8 mouse cellular contexts compared by ENCODE assay signal in genomic region chr3:87906981-87907857, GRCm38 (mm10). TPM values are rescaled to one million over a fixed set of nuclear protein-coding genes. Genes with fewer than 3 reads are reported as not detected.
DNase-seq lines count a peak whose midpoint lies in the region; ATAC-seq and TF ChIP-seq lines count a peak whose summit lies in the region.

No protein-coding gene starts in this region.

- H3K27me3 ChIP-seq in cerebellum, adult 2 months (ENCODE audit: control insufficient read depth, insufficient read depth, low read length) = no peaks in the 10 kb centered on the region
- no peaks in the 10 kb centered on the region for H3K27me3 ChIP-seq in heart, embryonic 14.5 days (ENCODE audit: control insufficient read depth, insufficient read depth, low read length)
- no peaks in the 10 kb centered on the region for H3K27me3 ChIP-seq in midbrain, embryonic 10.5 days (ENCODE audit: low read depth, poor library complexity, severe bottlenecking)

- peak; percentile 51 to 55 for DNase-seq in cerebellum, adult 2 months
- no peak for DNase-seq in cerebellum, postnatal 4 days (ENCODE audit: low spot score in 2 of 2)
- DNase-seq in ES-CJ7 (ENCODE audit: low read depth, low spot score) = peak; percentile 67
- peak; percentile 59 for DNase-seq in embryo, embryonic 11 days
- peak; percentile 43 to 77 for DNase-seq in kidney, postnatal 25 days
- DNase-seq in midbrain, embryonic 10.5 days (ENCODE audit: low spot score) = peak; percentile 47
- peak; percentile 32 for DNase-seq in thymus, postnatal 0 days (ENCODE audit: low spot score)

- peak overlapping the region; percentile 86 for H3K4me2 ChIP-seq in heart, embryonic 14.5 days (ENCODE audit: low read length)

- peak overlapping the region; percentile 98 for H3K4me3 ChIP-seq in cerebellum, adult 2 months (replicated peaks; ENCODE audit: insufficient read depth, low read depth, low read length)
- H3K4me3 ChIP-seq in heart, embryonic 14.5 days (ENCODE audit: control insufficient read depth in 1 of 2, insufficient read depth in 1 of 2, low read depth in 1 of 2, low read length in 2 of 2) = peak overlapping the region; percentile 89 to 100
- peak overlapping the region; percentile 80 for H3K4me3 ChIP-seq in midbrain, embryonic 10.5 days

- no peak for TF ChIP-seq POLR2A in cerebellum, adult 2 months (IDR thresholded peaks at IDR 0.05; ENCODE audit: borderline replicate concordance, insufficient read depth, low read length)

- peaks cover 25% of the 10 kb centered on the region for H3K4me1 ChIP-seq in cerebellum, adult 2 months (ENCODE audit: control insufficient read depth, insufficient read depth, low read length)
- H3K4me1 ChIP-seq in heart, embryonic 14.5 days (ENCODE audit: control insufficient read depth in 2 of 2, insufficient read depth in 2 of 2, low read length in 2 of 2) = peaks cover 26 to 41% of the 10 kb centered on the region in 2 experiments
- peaks cover 61% of the 10 kb centered on the region for H3K4me1 ChIP-seq in midbrain, embryonic 10.5 days

- peak overlapping the region; percentile 99 for H3K27ac ChIP-seq in cerebellum, adult 2 months (ENCODE audit: insufficient read depth, low read length)
- H3K27ac ChIP-seq in heart, embryonic 14.5 days (replicated peaks in 1 of 2; ENCODE audit: control insufficient read depth in 1 of 2, insufficient read depth in 1 of 2, low read depth in 2 of 2, low read length in 2 of 2) = peak overlapping the region; percentile 91 to 97
- H3K27ac ChIP-seq in midbrain, embryonic 10.5 days (replicated peaks) = peak overlapping the region; percentile 96

- TF ChIP-seq CTCF in cerebellum, adult 2 months (IDR thresholded peaks at IDR 0.05; ENCODE audit: borderline replicate concordance, insufficient read depth, low read depth, low read length) = no peak

- no peaks in the 10 kb centered on the region for H3K9me3 ChIP-seq in heart, embryonic 14.5 days (ENCODE audit: control insufficient read depth, low read length)
- no peaks in the 10 kb centered on the region for H3K9me3 ChIP-seq in midbrain, embryonic 10.5 days (replicated peaks)

- ATAC-seq in heart, embryonic 14.5 days (ENCODE audit: insufficient number of reproducible peaks, insufficient read depth, low FRiP score, low read depth) = no peak

- peak overlapping the region; percentile 99 for H3K9ac ChIP-seq in heart, embryonic 14.5 days (ENCODE audit: low read length)

- H3K36me3 ChIP-seq in heart, embryonic 14.5 days (ENCODE audit: control insufficient read depth, insufficient read depth, low read length) = no peaks in the 10 kb centered on the region
- no peaks in the 10 kb centered on the region; the same call in 1 of the 2 replicates for H3K36me3 ChIP-seq in midbrain, embryonic 10.5 days

- under 1% methylated on average over 27 of the region's 27 CpGs for WGBS in cerebellum, adult 2 months
- 0% methylated on average over 27 of the region's 27 CpGs for WGBS in heart, embryonic 14.5 days
- WGBS in midbrain, embryonic 10.5 days = under 1% methylated on average over 27 of the region's 27 CpGs

RNA-seq across cellular contexts. Expression of gene Hdgf, which starts 1.1 kb away (rescaled TPM):
- 180 and 194 TPM in 2 replicates for polyA plus RNA-seq in cerebellum, adult 2 months (2012; rRNA removed)
- polyA plus RNA-seq in heart, embryonic 14.5 days (2014; fragmentation: Nextera tagmentation; extraction: Ambion mirVana) = 148 and 154 TPM in 2 replicates
- 176 and 213 TPM in 2 replicates for polyA plus RNA-seq in midbrain, embryonic 10.5 days (2016; fragmentation: Nextera tagmentation; extraction: Ambion mirVana)
- polyA plus RNA-seq in thymus, postnatal 0 days (2015; fragmentation: Nextera tagmentation; extraction: Ambion mirVana) = 223 and 234 TPM in 2 replicates

RNA-seq across cellular contexts. Expression of gene Mrpl24, which starts 12.1 kb away (rescaled TPM):
- 83.9 and 84.9 TPM in 2 replicates for polyA plus RNA-seq in cerebellum, adult 2 months (2012; rRNA removed)
- polyA plus RNA-seq in heart, embryonic 14.5 days (2014; fragmentation: Nextera tagmentation; extraction: Ambion mirVana) = 64.1 and 67.9 TPM in 2 replicates
- polyA plus RNA-seq in midbrain, embryonic 10.5 days (2016; fragmentation: Nextera tagmentation; extraction: Ambion mirVana) = 78.3 and 81.6 TPM in 2 replicates
- polyA plus RNA-seq in thymus, postnatal 0 days (2015; fragmentation: Nextera tagmentation; extraction: Ambion mirVana) = 107 and 108 TPM in 2 replicates

RNA-seq across cellular contexts. Expression of gene Prcc, which starts 21.8 kb away (rescaled TPM):
- polyA plus RNA-seq in cerebellum, adult 2 months (2012; rRNA removed) = 47.6 and 48.8 TPM in 2 replicates
- 10.1 and 11.7 TPM in 2 replicates for polyA plus RNA-seq in heart, embryonic 14.5 days (2014; fragmentation: Nextera tagmentation; extraction: Ambion mirVana)
- polyA plus RNA-seq in midbrain, embryonic 10.5 days (2016; fragmentation: Nextera tagmentation; extraction: Ambion mirVana) = 18.6 and 19.1 TPM in 2 replicates
- 13.9 and 14.4 TPM in 2 replicates for polyA plus RNA-seq in thymus, postnatal 0 days (2015; fragmentation: Nextera tagmentation; extraction: Ambion mirVana)

RNA-seq across cellular contexts. Expression of gene Isg20l2, which starts 22.9 kb away (rescaled TPM):
- polyA plus RNA-seq in cerebellum, adult 2 months (2012; rRNA removed) = 15.2 and 15.9 TPM in 2 replicates
- polyA plus RNA-seq in heart, embryonic 14.5 days (2014; fragmentation: Nextera tagmentation; extraction: Ambion mirVana) = 18.5 and 19.3 TPM in 2 replicates
- 81.6 and 81.9 TPM in 2 replicates for polyA plus RNA-seq in midbrain, embryonic 10.5 days (2016; fragmentation: Nextera tagmentation; extraction: Ambion mirVana)
- 58.9 and 61.4 TPM in 2 replicates for polyA plus RNA-seq in thymus, postnatal 0 days (2015; fragmentation: Nextera tagmentation; extraction: Ambion mirVana)

RNA-seq across cellular contexts. Expression of gene Rrnad1, which starts 23.3 kb away (rescaled TPM):
- polyA plus RNA-seq in cerebellum, adult 2 months (2012; rRNA removed) = 46.8 and 49.5 TPM in 2 replicates
- 10.9 and 14.4 TPM in 2 replicates for polyA plus RNA-seq in heart, embryonic 14.5 days (2014; fragmentation: Nextera tagmentation; extraction: Ambion mirVana)
- polyA plus RNA-seq in midbrain, embryonic 10.5 days (2016; fragmentation: Nextera tagmentation; extraction: Ambion mirVana) = 18.6 and 21.6 TPM in 2 replicates
- polyA plus RNA-seq in thymus, postnatal 0 days (2015; fragmentation: Nextera tagmentation; extraction: Ambion mirVana) = 15.7 and 16.6 TPM in 2 replicates

Comparison
In these comparisons a context has a peak if more than half of its experiments do, and no peak if none do; other contexts are left out.
1. DNase-seq: peak in cerebellum, adult 2 months (2 of 2), ES-CJ7 (single experiment), embryo, embryonic 11 days (single experiment), kidney, postnatal 25 days (2 of 2), midbrain, embryonic 10.5 days (single experiment) and thymus, postnatal 0 days (single experiment); none in cerebellum, postnatal 4 days (0 of 2).
2. Peak in every context shown above with its lines, with median percentiles within 50 percentile points of each other: H3K27ac ChIP-seq and H3K4me3 ChIP-seq.